Mouse (Mus musculus) G1E (cell line): ENCODE data around the gene Pex11a. TPM values are rescaled to one million over a fixed set of nuclear protein-coding genes. Genes with fewer than 3 reads are reported as not detected.

Source experiments
- ATAC-seq: 2 replicates; pipeline ENCODE4 v1.8.0; 2016; ENCODE audit warnings: mild to moderate bottlenecking; ENCODE audit not compliant: insufficient number of reproducible peaks, poor library complexity, low FRiP score, severe bottlenecking; ENCODE audit errors: extremely low read depth
- DNase-seq: peaks from one replicate; pipeline ENCODE4 v3.0.0; 2012; ENCODE audit warnings: low spot score
- H3K27me3 ChIP-seq: 2 replicates; pipeline ENCODE4 v1.6.1; 2012; ENCODE audit warnings: mild to moderate bottlenecking, low read length, inconsistent platforms; ENCODE audit not compliant: insufficient read depth
- H3K36me3 ChIP-seq: replicated peaks from 2 replicates; pipeline ENCODE3; 2012; ENCODE audit warnings: mild to moderate bottlenecking, inconsistent platforms
- H3K4me1 ChIP-seq: 2 replicates; pipeline ENCODE4 v1.6.1; 2012; ENCODE audit warnings: low read depth, low read length, inconsistent platforms, mixed read lengths; ENCODE audit not compliant: insufficient read depth
- H3K4me3 ChIP-seq: 2 replicates; pipeline ENCODE4 v1.5.1; 2012; ENCODE audit warnings: low read depth, mild to moderate bottlenecking, inconsistent platforms, low read length, moderate library complexity, mixed read lengths
- H3K9me3 ChIP-seq: replicated peaks from 2 replicates; pipeline ENCODE4 v1.6.1; 2012; ENCODE audit warnings: inconsistent platforms
- CTCF ChIP-seq: IDR thresholded peaks from 2 replicates; pipeline ENCODE4 v1.5.1; 2012; ENCODE audit warnings: low read depth, low read length, inconsistent platforms, mixed read lengths
- GATA1 ChIP-seq: IDR thresholded peaks from 2 replicates; pipeline ENCODE4 v1.6.1; 2012; ENCODE audit warnings: borderline replicate concordance, low read length, inconsistent platforms, mixed read lengths
- GATA2 ChIP-seq: IDR thresholded peaks from 2 replicates; pipeline ENCODE4 v1.6.1; 2012; ENCODE audit warnings: low read depth, low read length, inconsistent platforms, borderline replicate concordance
- POLR2AphosphoS5 ChIP-seq: IDR thresholded peaks from 2 replicates; pipeline ENCODE4 v1.6.1; 2012; ENCODE audit warnings: low read depth, low read length, inconsistent platforms; ENCODE audit not compliant: insufficient replicate concordance
- TAL1 ChIP-seq: conservative IDR thresholded peaks from 2 replicates; pipeline ENCODE4 v1.6.1; 2012; ENCODE audit warnings: low read depth, low read length, inconsistent platforms, mixed read lengths
- polyA plus RNA-seq: library from polyadenylated mRNA; stranded (reverse); fragments of >175 nt; gene quantifications from 2 replicates; pipeline ENCODE4 v1.2.3, GENCODE M21; 2012
- total RNA-seq, 2 experiments: library from RNA; stranded (forward) in 1 of 2; stranded (reverse) in 1 of 2; fragments of 200-1000 nt in 1 of 2; fragments of >200 nt in 1 of 2; fragmentation: Nextera tagmentation in 1 of 2; gene quantifications; 2 replicates each; pipeline ENCODE4 v1.2.3; 2014 to 2017

Pex11a gene
- total and polyA plus RNA-seq, 3 experiments = 2.7 to 7.5 (median 2.9) TPM

GRCm38 (mm10) chr7:79771561-79772512 lies 28.9 kb upstream of the Pex11a start:
- TF ChIP-seq GATA1 (no peak), CTCF (no peak), TAL1 (no peak), POLR2AphosphoS5 (no peak), GATA2 (no peak)
- ATAC-seq (no peak), DNase-seq (no peak)
- no peaks in the 10 kb centered on the region for H3K36me3 ChIP-seq
- H3K4me3 ChIP-seq = no peak overlapping the region
- no peaks in the 10 kb centered on the region for H3K9me3 ChIP-seq
- H3K4me1 ChIP-seq = no peaks in the 10 kb centered on the region
- peaks cover 41% of the 10 kb centered on the region for H3K27me3 ChIP-seq

GRCm38 (mm10) chr7:79769664-79770063 lies 26.7 kb upstream of the Pex11a start:
- Histone ChIP-seq H3K36me3 (no peaks in the 10 kb centered on the region), H3K9me3 (no peaks in the 10 kb centered on the region), H3K4me1 (no peaks in the 10 kb centered on the region), H3K4me3 (no peak overlapping the region), H3K27me3 (peaks cover 41% of the 10 kb centered on the region)
- DNase-seq (no peak), ATAC-seq (no peak)
- no peak for TF ChIP-seq POLR2AphosphoS5
- TF ChIP-seq GATA2 = no peak
- no peak for TF ChIP-seq GATA1
- TF ChIP-seq TAL1 = no peak
- TF ChIP-seq CTCF = no peak

- Histone ChIP-seq H3K4me1 (no peaks in the 10 kb centered on the region), H3K27me3 (peaks cover 14% of the 10 kb centered on the region), H3K9me3 (no peaks in the 10 kb centered on the region), H3K4me3 (no peak overlapping the region), H3K36me3 (no peaks in the 10 kb centered on the region)
- ATAC-seq = no peak
- no peak for TF ChIP-seq POLR2AphosphoS5
- TF ChIP-seq GATA2 = no peak
- TF ChIP-seq GATA1 = no peak
- no peak for TF ChIP-seq CTCF
- TF ChIP-seq TAL1 = no peak
- no peak for DNase-seq
Measured at GRCm38 (mm10) chr7:79765991-79766390, 23.1 kb upstream of the Pex11a start.

- no peak overlapping the region for H3K4me3 ChIP-seq
- ATAC-seq = no peak
- no peaks in the 10 kb centered on the region for H3K9me3 ChIP-seq
- no peaks in the 10 kb centered on the region for H3K36me3 ChIP-seq
- DNase-seq = no peak
- H3K27me3 ChIP-seq = peaks cover 8% of the 10 kb centered on the region
- TF ChIP-seq CTCF (no peak), GATA2 (no peak), GATA1 (no peak), POLR2AphosphoS5 (no peak), TAL1 (no peak)
- no peaks in the 10 kb centered on the region for H3K4me1 ChIP-seq
Measured at GRCm38 (mm10) chr7:79762106-79762505, 19.2 kb upstream of the Pex11a start.

- Histone ChIP-seq H3K4me1 (no peaks in the 10 kb centered on the region), H3K4me3 (no peak overlapping the region), H3K27me3 (peaks cover 8% of the 10 kb centered on the region), H3K36me3 (no peaks in the 10 kb centered on the region), H3K9me3 (no peaks in the 10 kb centered on the region)
- TF ChIP-seq GATA1 (no peak), GATA2 (no peak), TAL1 (no peak)
- no peak for DNase-seq
- ATAC-seq = no peak
Measured at GRCm38 (mm10) chr7:79761124-79761876, 18.4 kb upstream of the Pex11a start.

- TF ChIP-seq TAL1 = no peak
- TF ChIP-seq GATA1 = no peak
- no peak for TF ChIP-seq POLR2AphosphoS5
- TF ChIP-seq CTCF = no peak
- TF ChIP-seq GATA2 = no peak
- peaks cover 10% of the 10 kb centered on the region for H3K27me3 ChIP-seq
- no peaks in the 10 kb centered on the region for H3K36me3 ChIP-seq
- ATAC-seq (no peak), DNase-seq (no peak)
- H3K4me3 ChIP-seq = no peak overlapping the region
- H3K9me3 ChIP-seq = no peaks in the 10 kb centered on the region
- no peaks in the 10 kb centered on the region for H3K4me1 ChIP-seq
Measured at GRCm38 (mm10) chr7:79759766-79760165, 16.8 kb upstream of the Pex11a start.
